Mouse (Mus musculus): ENCODE measurements around the gene Ankrd11.
"Not testable (repeated sequence)": the region's sequence is repeated elsewhere in the genome, so short reads cannot be mapped to it uniquely, and the experiment has no call there.

The Ankrd11 gene

DNA sequence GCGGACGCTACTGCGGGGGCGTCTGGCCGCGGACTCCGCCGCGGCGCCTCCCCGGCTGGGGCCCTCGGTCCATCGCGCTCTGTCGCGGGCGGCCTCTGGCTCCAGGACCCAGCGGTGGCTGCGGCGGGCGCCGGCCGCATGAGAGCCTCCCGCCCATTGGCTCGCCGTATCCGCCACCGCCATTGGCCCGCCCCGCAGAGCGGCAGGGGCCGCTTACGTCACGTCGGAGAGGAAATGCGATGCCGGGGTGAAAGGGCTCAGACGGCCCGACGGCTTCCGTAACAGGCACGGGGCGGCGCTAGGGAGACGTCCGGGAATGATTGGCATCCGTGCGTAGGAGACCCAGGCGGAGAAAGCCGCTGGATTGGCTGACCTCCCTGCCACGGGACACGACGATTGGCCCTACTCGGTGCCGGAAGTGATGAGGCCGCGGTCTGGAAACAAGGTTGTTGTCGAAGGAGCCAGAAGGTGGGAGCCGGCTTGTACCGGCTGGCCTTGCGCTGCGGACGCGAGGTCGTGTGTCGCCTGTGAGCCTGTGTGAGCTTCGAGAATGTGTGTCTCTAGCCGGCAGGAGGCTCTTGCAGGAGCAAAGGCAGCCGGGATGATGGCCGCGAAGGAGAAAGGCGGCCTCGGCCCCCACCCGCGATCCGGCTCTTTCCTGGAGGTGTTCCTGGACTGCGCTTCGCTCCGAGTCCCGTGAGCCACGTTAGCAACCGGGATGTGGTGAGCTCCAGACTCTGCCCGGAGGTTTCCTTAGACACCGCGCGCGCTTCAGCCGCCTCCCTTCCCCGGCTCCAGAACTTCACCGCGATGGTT is at the start of gene Ankrd11:
Gene Ankrd11, minus strand, starts transcription at position 120 of the 816 bp plus-strand sequence.
- peak; percentile 100 for DNase-seq

DNA sequence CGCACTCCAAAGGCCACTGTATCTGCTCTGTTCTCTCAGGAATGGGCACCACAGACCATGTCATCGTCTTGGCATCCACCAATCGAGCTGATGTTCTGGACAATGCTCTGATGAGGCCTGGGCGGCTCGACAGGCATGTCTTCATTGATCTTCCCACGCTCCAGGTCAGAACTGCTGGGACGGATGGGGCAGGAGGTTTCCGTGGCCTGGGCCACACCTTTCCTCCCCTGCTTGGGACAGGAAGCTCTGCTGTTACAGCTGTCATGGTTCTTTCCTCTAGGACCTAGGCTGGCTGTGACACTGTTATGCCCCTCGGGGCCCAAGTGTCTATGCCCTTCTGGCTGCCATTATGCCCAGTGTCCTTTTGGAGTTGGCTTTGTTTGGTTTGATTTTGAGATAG is 45.2 kb upstream of the Ankrd11 start:
- DNase-seq = no peak

DNA sequence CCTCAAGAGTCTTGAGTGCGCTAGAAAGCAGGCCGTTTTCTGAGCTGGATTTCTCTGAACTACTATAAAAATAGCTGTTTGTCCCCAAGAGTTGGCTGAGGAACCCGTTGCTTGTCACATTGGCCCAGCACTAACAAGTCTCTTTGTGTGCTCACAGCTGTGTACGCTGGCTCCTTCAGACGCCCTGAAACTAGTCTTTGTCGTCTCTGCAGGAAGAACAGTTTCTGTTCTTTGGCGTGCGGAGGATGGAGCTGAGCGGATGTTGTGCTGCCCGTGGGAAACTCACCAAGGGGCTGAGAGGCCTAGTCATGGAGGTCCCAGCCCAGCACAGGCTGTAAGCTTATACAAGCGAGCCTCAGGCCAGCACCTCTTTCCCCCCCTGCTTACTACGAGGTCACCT is 41.5 kb upstream of the Ankrd11 start:
- DNase-seq = no peak

DNA sequence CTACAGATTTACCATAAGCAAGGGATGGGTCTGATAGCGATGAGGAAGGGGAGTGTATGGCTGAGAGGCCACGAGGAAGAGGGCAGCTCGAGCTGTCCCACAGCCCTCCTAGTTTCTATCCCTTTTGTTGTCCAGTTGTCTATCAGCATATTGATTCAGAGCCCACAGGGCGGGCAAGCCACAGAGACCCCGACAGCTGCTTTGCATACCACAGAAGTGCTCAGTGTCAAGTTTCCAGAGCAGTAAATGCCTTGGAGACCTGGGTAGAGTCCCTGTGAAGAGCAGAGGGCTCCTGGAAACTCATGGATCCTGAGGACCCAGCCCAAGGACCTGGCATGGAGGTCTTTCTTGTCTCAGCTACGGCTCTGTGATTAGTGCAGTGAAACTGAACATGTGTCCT is 40.9 kb upstream of the Ankrd11 start:
- DNase-seq = no peak

DNA sequence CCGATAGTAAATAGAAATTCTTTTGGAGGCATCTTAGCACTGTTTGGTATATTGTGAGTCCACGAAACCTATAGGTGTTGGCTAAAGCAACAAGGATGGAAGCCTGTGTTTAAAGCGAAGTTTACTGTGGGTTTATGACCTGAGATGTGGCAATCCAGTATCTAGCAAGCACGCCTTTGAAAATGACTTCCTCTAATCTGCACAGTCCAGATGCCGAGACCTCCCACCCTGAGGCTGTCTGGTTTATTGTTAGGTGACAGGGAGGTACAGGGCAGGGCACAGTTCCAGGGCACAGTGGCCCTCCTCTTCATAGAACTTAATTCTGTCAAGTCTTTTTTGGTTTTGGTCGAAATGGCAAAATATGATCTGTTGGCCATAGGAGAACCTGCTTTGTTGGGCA is 35.1 kb upstream of the Ankrd11 start:
- no peak for DNase-seq

DNA sequence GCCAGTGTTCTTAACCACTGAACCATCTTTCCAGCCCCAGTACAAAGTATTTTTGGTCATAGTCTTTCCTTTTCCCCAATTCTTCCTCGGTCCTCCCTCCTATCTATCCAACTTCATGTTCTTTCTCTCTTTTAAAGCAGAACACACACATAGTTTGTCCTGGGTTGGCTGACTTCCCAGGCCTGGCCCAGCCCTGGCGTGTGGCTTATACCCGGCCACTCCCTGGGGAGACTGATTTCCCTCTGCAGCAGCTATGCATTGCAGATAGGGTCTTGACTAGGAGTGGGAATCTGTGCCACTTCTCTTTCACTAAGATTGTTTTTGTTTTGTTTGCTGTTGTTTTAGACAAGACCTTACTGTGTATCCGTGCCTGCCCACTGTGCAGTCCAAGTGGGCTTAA is 29.1 kb upstream of the Ankrd11 start:
- no peak for DNase-seq

DNA sequence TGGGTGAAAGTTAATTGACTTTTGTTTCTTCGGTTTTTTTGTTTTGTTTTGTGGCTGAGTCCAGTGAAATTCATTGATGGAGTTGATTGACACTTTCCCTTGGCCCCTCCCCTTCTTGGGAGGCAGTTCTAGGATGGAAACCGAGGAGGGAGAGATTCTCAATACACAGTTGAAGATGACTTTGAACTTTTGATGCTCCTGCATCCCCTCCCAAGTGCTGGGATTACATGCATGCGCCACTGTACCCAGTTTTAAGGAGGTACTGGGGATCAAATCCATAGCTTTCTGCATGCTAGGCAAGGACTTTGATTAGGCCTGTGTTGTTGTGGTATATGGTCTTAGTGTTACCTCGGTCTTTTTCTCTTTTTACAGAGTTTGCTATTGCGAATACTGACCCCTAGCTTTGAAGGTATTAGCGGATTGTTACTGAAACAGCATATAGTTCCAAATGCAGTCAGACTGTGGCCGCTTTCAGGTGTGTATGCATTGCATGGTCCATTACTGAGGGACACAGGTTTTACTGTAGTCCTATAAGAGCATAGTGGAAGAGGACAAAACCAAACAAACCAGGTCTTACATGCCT is 24.1 kb upstream of the Ankrd11 start:
- DNase-seq = no peak

DNA sequence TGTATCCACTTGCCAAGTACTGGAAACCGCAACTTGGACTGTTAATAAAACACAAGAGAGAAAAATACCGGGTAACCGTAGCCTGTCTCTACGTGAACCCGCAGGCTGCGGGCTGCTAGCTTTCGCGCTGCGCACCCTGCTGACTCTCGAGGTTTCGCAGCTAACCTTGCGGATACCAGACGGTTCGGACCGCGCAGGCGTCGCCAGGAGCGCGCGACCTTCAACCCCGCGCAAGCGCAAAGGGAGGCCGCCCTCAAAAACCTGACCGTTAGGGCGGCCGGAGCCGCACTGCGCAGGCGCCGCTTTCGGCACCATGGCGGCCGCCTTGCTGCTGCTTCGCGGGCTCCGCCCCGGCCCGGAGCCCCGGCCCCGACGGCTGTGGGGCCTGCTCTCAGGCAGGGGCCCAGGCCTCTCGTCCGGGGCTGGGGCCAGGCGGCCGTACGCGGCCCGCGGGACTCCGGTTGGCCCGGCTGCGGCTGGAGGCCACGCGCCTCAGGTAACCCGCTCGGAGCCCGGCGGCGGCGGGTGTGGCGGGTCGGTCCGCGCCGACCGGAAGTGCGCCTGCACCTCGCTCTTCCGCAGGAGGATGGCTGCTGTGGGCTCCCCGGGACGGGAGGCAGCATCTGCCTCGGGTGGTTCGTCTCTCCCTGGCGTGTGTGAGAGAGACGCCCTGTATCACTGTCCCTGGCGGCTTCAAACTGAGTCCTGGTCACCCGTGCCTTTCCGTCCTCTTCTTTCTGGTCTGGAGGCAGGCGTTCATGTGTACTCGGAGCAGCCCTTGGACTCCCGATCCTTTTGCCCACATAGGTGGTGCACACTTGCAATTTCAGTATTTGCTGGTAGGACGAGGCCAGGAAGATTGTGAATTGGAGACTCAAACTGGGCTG is 23.4 kb upstream of the Ankrd11 start:
- peak; percentile 96 for DNase-seq

DNA sequence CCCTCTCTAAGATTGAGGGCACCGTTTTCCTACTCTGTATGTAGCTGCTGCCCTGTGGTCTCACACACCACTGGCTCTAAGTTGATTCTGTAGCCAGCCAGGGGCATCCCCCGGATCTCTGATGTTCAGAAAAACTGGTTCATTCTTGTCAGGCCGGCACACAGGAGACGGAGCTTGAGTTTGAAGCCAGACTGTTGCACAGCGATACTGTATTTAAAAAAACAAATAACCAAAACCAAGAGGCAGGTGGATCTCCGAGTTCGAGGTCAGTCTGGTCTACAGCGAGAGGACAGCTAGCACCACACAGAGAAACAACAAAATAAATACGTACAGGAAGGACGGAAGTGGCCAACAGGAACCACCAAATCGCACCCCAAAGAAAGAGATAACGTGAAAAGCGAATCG is 22.7 kb upstream of the Ankrd11 start:
- no peak for DNase-seq

DNA sequence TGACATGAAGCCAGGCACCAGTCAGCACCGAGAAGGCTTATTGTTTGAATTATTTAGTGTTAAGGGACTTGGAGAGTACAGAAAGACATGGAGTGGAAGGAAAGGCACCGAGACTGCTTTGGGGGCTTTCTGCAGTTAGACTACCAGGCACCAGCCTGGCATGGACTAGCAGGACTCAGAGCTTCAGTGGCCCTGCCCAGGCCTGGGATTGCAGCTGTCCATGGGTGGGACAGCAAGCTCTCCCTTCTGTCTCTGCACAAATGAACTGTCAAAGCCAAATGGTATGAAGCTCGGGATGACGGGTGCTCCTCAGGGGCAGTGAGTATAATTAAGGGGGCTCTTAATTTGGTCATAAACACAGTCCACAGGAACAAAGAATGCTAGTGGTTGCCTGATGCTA is 22.0 kb upstream of the Ankrd11 start:
- no peak for DNase-seq

DNA sequence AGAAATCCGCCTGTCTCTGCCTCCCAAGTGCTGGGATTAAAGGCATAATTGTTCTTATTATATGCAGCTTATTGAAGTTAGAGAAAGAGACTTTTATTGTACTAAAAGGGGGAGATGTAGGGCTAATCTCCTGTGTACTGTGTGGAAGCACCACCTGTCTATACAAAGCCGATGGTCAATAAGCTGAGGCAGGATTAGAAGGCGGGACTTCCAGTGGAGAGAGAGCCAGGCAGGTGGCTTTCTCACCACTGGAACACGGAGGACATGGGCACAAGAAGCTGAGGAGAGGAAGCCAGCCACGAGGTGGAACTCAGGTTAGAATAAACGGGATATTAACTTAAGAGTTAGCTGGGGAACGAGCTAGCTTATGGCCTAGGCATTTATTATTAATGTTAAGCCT is 20.6 kb upstream of the Ankrd11 start, which contains the start of gene Spg7:
Gene Spg7, plus strand, starts transcription at position 222 of the 400 bp plus-strand sequence.
- DNase-seq = no peak

DNA sequence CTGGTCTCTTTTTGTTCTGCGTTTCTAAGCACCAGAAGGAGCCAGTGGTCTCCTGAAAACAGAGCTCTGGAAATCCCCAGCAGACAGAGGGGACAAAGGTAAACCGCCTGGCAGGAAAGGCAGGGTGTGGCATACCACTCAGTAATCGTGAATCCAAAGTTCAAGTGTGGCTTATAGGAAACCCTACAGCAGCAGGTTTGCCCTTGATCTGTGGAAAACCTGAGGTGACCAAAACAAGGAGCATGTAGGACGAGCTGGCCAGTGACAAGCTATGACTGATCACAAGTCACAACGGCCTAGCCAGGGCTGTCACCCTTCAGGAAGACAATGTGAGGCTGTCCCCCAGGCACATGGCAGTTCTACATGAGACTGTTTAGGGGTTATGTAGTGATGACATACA is 9.4 kb upstream of the Ankrd11 start:
- DNase-seq = no peak

DNA sequence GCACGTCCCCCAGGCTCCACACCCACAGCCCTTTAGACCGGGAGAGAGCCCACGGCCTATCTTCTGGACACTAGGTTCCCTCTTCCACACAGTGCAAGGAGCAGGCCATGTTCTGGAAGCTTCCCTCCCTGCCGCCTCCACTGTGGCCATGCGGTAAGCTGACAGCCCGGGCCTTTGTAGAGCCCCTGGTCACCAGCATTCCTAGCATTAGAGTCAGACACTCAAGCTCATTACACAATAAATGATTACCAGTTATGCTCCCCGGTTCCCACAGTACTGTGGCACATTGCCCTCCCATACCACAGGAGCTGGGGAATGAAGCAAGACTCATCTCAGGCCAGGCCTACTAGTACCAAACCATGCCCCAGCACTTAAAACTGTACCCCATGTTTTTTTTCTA is 6.3 kb upstream of the Ankrd11 start:
- DNase-seq = no peak

DNA sequence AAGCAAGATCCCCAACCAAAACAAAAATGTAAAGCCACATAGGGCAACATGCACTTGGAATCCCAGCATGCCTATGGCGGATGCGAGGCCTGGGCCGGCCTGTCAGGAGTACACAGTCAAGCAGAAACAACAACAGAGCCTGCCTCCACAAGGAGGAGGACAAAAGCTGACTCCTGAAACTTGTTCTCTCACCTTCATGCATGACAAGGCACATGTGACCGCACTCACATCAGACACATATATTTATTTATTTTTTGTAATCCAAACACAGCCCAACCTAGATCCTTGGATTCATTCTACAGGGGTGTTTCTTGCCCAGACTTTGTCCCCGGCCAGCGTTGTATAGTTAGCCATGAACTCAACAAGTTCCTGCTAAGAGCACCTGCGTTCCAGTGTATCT is 5.8 kb upstream of the Ankrd11 start:
- no peak for DNase-seq

DNA sequence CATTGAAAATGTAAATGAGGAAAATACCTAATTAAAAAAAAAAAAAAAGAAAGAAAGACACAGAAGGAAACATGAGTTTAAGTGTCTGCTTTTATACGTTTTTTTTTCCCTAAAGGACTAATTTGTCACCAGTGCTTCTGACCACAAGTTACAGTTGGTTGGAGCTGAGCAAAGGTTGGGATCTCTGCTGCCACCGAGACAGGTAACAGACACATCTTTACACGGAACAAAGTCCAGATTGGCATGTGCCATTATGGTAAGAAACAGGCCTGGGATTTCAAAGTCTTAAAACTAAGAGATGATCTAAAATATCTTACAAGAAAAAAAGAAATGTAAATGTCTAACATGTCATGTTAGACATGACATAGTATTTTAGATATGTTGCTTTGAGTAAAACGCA is 4.6 kb upstream of the Ankrd11 start:
- no peak for DNase-seq

DNA sequence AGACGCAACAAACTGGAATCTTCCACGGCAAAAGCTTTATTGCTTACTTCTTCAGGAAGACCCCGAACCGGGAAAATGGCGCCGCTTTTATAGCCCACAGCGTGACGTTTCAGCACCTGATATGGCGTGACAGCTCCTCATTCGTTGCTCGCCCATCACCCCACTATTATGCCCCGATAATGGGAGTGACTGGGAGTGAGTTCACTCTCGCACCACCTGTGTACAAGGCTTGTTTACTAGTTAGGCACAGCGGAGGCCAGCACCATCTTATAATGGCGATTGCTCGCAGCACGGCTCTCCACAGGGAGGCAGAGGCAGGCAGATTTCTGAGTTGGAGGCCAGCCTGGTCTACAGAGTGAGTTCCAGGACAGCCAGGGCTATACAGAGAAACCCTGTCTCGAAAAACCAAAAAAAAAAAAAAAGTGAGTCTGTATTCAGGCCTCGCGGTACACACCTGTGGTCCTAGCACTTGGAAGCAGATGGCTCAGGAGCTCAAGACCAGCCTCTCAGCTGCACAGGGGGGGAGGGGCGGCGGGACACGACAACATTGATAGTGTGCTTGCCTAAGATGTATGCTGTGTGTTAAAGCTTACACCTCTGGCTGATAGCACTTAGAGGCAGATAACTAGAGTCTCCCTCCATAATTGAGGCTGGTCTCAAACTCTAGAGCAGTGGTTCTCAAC is 2.8 kb upstream of the Ankrd11 start:
- not testable (repeated sequence) for DNase-seq

DNA sequence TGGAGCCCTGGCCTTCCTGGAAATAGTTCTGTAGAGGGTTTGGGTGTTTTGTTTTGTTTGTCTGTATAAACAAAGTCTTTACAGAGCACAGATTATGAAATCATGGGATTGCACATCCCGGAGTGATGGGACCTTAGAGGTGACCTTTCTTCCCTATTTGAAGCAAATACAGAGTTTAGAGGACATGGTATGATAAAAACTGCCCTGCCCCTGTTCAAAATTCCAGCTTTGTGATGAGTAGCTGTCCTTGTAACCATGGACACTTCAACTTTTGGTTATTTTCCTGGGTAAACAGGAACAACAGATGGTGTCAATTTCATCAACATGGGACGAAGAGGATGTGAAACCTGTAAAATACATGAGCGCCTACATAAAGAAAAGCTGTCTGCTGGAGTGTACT is 1.9 kb upstream of the Ankrd11 start:
- no peak for DNase-seq

DNA sequence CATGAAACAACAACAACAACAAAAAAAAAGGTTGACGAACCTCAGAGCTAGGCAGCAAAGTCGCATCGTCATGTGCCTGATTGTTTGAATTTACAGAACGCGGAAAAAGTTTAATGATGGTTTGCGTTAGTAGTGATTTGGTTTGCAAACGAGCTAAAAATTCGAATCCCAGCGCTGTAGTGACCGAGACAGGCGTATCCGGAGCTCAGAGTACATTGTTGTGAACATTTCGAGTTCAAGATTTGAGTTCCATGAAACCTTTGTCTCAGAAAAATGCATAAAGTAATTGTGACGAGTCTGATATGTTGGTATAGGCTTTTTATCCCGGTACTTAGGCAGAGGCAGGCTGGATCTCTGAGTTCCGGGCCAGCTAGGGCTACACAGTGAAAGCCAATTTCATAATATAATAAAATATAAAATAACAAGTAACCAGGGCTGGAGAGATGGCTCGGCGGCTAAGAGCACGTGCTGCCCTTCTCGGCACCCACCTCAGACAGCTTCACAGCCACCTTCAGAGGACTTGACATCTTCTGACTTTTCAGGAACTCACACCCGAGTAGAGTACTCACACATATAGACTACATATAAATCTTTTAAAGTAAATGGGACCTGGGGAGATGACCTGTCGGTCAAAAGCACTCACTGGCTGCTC is 1.0 kb upstream of the Ankrd11 start:
- no peak for DNase-seq

DNA sequence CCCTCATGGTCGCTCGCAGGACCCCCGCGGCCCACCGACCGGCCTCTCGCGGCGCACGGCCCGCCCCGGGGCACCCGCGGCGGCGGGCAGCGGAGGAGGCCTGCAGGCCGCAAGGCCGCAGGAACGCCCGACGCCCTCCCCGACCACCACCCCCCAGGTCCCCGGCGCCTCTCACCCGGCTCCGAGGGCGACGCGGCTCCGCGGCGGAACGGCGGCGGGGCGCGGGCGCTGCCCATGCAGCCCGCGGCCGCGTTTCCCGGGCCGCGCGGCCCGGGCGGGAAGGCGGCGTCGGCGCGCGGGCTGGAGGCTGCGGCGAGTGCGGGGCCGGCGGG is 337 bp downstream of the Ankrd11 start:
- DNase-seq = no peak

DNA sequence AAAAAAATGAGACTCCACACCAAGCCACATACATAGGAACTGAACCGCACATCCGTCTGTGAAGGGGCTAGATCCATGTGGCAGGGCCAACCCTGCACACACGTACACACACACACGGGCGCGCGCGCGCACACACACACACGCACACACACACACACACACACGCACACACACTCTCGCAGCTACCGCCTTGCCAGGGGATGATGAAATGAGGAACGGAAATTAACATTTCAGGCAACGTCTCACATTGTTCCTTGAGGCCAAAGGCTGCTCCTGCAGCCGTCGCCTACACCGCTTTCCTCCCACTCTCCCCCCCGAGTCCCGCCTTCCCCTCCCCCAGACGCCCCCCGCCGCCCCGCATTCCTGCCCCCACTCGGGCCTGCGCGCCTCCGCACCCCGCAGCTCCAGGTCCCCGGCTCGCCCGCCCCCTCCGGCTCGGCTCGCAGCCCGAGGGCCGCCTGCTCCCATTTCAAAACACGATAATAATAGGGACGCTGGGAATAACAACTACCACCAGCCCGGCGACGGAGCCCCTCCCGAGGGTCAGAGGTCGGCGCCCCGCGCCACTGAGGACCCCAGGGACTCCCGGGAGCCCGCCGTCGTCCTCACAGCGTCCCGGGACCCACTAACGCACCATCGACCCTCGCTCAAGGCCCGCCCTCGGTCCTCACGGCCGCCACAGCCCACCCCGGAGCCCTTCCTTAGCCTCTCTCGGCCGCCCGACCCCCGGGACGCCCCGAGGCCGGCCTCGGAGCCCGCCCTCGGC is 886 bp downstream of the Ankrd11 start:
- DNase-seq = peak; percentile 54

DNA sequence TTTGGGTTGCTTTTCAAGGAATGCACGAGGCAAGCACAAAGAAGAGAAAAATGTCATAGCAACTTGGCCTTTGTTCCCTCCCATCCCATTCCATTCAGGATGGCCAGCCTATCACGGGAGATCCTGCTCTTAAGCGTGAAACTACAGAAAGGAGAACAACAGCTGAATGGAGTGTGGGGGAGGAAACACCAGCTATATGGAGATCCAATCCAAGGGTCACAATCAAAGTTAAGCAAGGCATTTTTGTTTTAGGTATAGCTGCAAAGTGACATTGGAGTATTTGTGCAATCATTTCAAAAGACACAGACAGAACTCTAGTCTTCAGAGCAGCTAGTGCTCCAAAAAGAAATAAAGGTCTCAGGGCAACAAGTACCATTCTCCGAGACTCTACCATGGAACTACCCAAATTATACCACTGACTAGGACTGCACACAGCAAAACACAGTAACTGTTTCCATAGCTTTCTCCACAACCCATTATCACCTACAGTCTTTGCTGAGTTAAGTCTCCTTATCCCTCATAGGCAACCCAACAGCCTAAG is 1.9 kb downstream of the Ankrd11 start:
- no peak for DNase-seq

All from cerebellum, adult 11 months (tissue).